Mouse (Mus musculus): ENCODE data around the gene Trpc4. TPM values are rescaled to one million over a fixed set of nuclear protein-coding genes. Genes with fewer than 3 reads are reported as not detected.

The Trpc4 gene
- polyA plus RNA-seq, 1 experiment from 2014 or later = 6.1 TPM

DNA sequence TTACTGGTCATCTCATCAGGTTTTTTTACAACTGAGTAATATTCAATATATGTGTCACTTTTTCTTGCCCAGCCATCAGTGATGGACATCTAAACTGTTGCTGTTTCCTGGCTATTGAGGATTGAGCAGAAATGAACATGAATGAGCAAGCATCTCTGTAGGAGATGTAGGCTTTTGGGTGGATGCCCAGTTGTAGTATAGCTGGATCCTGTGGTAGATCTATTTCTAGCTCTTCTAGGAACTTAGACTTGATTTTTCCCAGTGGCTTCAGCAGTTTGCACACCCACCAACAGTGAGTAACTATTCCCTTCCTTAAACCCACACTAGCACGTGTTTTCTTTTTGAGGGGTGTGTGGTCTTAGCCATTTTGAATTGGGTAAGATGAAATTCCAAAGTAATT, 87.3 kb downstream of the Trpc4 start:
- no peak overlapping the region for H3K4me2 ChIP-seq (ENCODE audit: low read length)
- no peaks in the 10 kb centered on the region for H3K27me3 ChIP-seq (replicated peaks; ENCODE audit: control insufficient read depth, insufficient read depth, low read length)
- H3K4me1 ChIP-seq (ENCODE audit: control insufficient read depth, insufficient read depth, low read length) = no peaks in the 10 kb centered on the region
- no peak overlapping the region for H3K4me3 ChIP-seq (ENCODE audit: low read depth, low read length)
- ATAC-seq (no peak), DNase-seq (ENCODE audit: low spot score) (no peak)
- H3K9ac ChIP-seq (ENCODE audit: low read length) = no peak overlapping the region
- H3K9me3 ChIP-seq (replicated peaks; ENCODE audit: control insufficient read depth, low read length) = no peaks in the 10 kb centered on the region
- no peak overlapping the region for H3K27ac ChIP-seq (ENCODE audit: low read depth, low read length)
- H3K36me3 ChIP-seq (ENCODE audit: control insufficient read depth, insufficient read depth, low read length) = no peaks in the 10 kb centered on the region
- WGBS = 84% methylated on average over 1 of the region's 1 CpGs

GRCm38 (mm10) chr3:54244729-54245465, 89.1 kb downstream of the Trpc4 start:
- DNase-seq (ENCODE audit: low spot score) = no peak
- Histone ChIP-seq H3K4me2 (ENCODE audit: low read length) (no peak overlapping the region), H3K36me3 (ENCODE audit: control insufficient read depth, insufficient read depth, low read length) (no peaks in the 10 kb centered on the region), H3K27me3 (replicated peaks; ENCODE audit: control insufficient read depth, insufficient read depth, low read length) (no peaks in the 10 kb centered on the region), H3K9me3 (replicated peaks; ENCODE audit: control insufficient read depth, low read length) (no peaks in the 10 kb centered on the region), H3K9ac (ENCODE audit: low read length) (no peak overlapping the region), H3K4me1 (ENCODE audit: control insufficient read depth, insufficient read depth, low read length) (no peaks in the 10 kb centered on the region), H3K27ac (ENCODE audit: low read depth, low read length) (no peak overlapping the region), H3K4me3 (ENCODE audit: low read depth, low read length) (no peak overlapping the region)
- ATAC-seq = no peak
- WGBS = 93% methylated on average over 4 of the region's 4 CpGs

DNA sequence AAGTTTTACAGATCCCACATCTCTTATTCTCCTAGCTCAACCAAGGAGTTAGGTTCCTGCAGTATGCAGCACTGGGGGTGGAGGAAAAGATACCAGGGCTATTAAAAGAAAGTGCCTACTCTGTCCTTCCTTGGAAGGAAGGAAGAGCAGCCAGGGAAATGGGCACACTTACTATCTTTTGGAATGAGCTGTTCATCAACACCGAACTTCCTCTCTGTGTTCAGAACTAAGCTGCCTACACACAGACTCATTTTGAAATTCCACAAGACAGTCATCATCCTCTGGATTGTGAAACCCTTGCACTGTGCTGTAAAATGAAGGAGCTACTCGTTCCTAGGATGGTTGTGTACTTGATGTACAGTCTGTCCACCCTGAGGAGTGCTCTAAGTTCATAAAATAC, 90.6 kb downstream of the Trpc4 start:
- Histone ChIP-seq H3K36me3 (ENCODE audit: control insufficient read depth, insufficient read depth, low read length) (no peaks in the 10 kb centered on the region), H3K4me1 (ENCODE audit: control insufficient read depth, insufficient read depth, low read length) (no peaks in the 10 kb centered on the region), H3K27me3 (replicated peaks; ENCODE audit: control insufficient read depth, insufficient read depth, low read length) (no peaks in the 10 kb centered on the region), H3K9ac (ENCODE audit: low read length) (no peak overlapping the region), H3K4me2 (ENCODE audit: low read length) (no peak overlapping the region), H3K9me3 (replicated peaks; ENCODE audit: control insufficient read depth, low read length) (no peaks in the 10 kb centered on the region), H3K4me3 (ENCODE audit: low read depth, low read length) (no peak overlapping the region), H3K27ac (ENCODE audit: low read depth, low read length) (no peak overlapping the region)
- DNase-seq (ENCODE audit: low spot score) (no peak), ATAC-seq (no peak)
- 86% methylated on average over 2 of the region's 2 CpGs for WGBS

DNA sequence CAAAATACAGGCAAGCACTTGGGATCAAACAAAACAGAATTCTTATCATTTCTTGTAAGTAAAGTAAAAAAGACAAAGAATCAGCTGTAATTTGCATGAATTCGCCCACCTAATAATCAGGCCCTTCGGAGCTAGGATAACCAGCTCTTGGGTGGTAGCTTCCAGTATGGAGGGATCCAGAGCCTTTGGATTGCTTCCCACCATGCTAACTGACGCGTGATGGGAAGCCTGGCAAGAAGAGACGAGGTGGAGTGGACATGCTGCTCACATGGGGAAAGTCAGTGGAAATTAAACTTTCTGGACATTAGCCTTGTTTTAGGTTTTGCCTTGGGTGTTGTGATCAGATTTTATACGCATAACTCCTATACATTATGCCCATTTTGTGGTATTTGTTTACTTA, 93.5 kb downstream of the Trpc4 start:
- H3K4me3 ChIP-seq (ENCODE audit: low read depth, low read length) = no peak overlapping the region
- DNase-seq (ENCODE audit: low spot score) = no peak
- 89% methylated on average over 6 of the region's 6 CpGs for WGBS
- H3K9ac ChIP-seq (ENCODE audit: low read length) = no peak overlapping the region
- no peaks in the 10 kb centered on the region for H3K36me3 ChIP-seq (ENCODE audit: control insufficient read depth, insufficient read depth, low read length)
- H3K27me3 ChIP-seq (replicated peaks; ENCODE audit: control insufficient read depth, insufficient read depth, low read length) = no peaks in the 10 kb centered on the region
- H3K27ac ChIP-seq (ENCODE audit: low read depth, low read length) = no peak overlapping the region
- no peak overlapping the region for H3K4me2 ChIP-seq (ENCODE audit: low read length)
- H3K9me3 ChIP-seq (replicated peaks; ENCODE audit: control insufficient read depth, low read length) = no peaks in the 10 kb centered on the region
- no peaks in the 10 kb centered on the region for H3K4me1 ChIP-seq (ENCODE audit: control insufficient read depth, insufficient read depth, low read length)
- no peak for ATAC-seq

GRCm38 (mm10) chr3:54266943-54267342, 111.1 kb downstream of the Trpc4 start:
- ATAC-seq (no peak), DNase-seq (ENCODE audit: low spot score) (no peak)
- Histone ChIP-seq H3K4me1 (ENCODE audit: control insufficient read depth, insufficient read depth, low read length) (no peaks in the 10 kb centered on the region), H3K36me3 (ENCODE audit: control insufficient read depth, insufficient read depth, low read length) (no peaks in the 10 kb centered on the region), H3K27ac (ENCODE audit: low read depth, low read length) (no peak overlapping the region), H3K4me3 (ENCODE audit: low read depth, low read length) (no peak overlapping the region), H3K4me2 (ENCODE audit: low read length) (no peak overlapping the region), H3K9me3 (replicated peaks; ENCODE audit: control insufficient read depth, low read length) (no peaks in the 10 kb centered on the region), H3K9ac (ENCODE audit: low read length) (no peak overlapping the region), H3K27me3 (replicated peaks; ENCODE audit: control insufficient read depth, insufficient read depth, low read length) (no peaks in the 10 kb centered on the region)
- 98% methylated on average over 1 of the region's 1 CpGs for WGBS

DNA sequence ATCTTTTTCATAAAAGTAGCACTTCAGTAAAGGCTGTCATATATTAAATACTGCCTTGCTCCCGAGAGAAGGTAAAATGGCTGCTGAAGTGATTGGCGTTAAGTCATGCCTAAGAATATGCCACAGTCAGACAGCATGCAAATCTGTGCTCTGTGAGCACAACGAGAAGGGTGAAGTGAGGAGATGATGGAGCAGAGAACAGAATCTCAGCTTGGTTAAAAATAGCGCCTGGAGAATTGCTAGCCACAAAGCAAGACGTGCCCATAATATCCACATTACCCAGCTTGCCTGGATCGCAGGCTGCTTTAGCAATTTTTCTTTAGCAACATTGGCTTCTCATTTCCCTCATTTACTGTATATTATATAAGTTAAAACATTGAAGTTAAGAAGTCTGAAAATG, 113.3 kb downstream of the Trpc4 start:
- Histone ChIP-seq H3K4me3 (ENCODE audit: low read depth, low read length) (no peak overlapping the region), H3K9ac (ENCODE audit: low read length) (no peak overlapping the region), H3K27me3 (replicated peaks; ENCODE audit: control insufficient read depth, insufficient read depth, low read length) (no peaks in the 10 kb centered on the region), H3K27ac (ENCODE audit: low read depth, low read length) (no peak overlapping the region), H3K4me2 (ENCODE audit: low read length) (no peak overlapping the region), H3K4me1 (ENCODE audit: control insufficient read depth, insufficient read depth, low read length) (no peaks in the 10 kb centered on the region), H3K9me3 (replicated peaks; ENCODE audit: control insufficient read depth, low read length) (no peaks in the 10 kb centered on the region), H3K36me3 (ENCODE audit: control insufficient read depth, insufficient read depth, low read length) (no peaks in the 10 kb centered on the region)
- ATAC-seq (no peak), DNase-seq (ENCODE audit: low spot score) (no peak)
- WGBS = 84% methylated on average over 6 of the region's 6 CpGs

- Histone ChIP-seq H3K27ac (ENCODE audit: low read depth, low read length) (no peak overlapping the region), H3K4me3 (ENCODE audit: low read depth, low read length) (no peak overlapping the region), H3K27me3 (replicated peaks; ENCODE audit: control insufficient read depth, insufficient read depth, low read length) (no peaks in the 10 kb centered on the region), H3K9me3 (replicated peaks; ENCODE audit: control insufficient read depth, low read length) (no peaks in the 10 kb centered on the region), H3K4me2 (ENCODE audit: low read length) (no peak overlapping the region), H3K36me3 (ENCODE audit: control insufficient read depth, insufficient read depth, low read length) (no peaks in the 10 kb centered on the region), H3K9ac (ENCODE audit: low read length) (no peak overlapping the region), H3K4me1 (ENCODE audit: control insufficient read depth, insufficient read depth, low read length) (no peaks in the 10 kb centered on the region)
- no peak for ATAC-seq
- no peak for DNase-seq (ENCODE audit: low spot score)
- 79% methylated on average over 7 of the region's 7 CpGs for WGBS
Observed at GRCm38 (mm10) chr3:54274651-54275050, 118.8 kb downstream of the Trpc4 start.

DNA sequence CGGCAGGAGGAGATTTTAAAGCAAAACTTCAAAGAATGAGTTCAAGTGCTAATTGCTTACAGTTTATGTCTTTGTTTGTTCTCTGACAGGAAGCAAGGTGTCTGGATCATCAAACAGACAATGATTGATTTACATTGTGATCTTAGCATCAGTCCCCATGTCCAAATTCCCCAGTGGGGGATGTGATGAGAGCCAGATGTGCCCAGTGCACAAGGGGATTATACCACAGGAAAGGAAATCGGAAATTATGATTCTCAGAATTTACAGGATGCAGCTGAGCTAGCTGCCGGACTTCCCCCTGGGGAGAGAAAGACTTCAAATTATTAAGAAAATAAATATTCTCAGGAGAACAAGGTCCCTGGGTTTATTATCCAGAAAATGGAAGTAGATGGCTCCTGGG, 133.9 kb downstream of the Trpc4 start:
- H3K27me3 ChIP-seq (replicated peaks; ENCODE audit: control insufficient read depth, insufficient read depth, low read length) = no peaks in the 10 kb centered on the region
- WGBS = 83% methylated on average over 3 of the region's 3 CpGs

DNA sequence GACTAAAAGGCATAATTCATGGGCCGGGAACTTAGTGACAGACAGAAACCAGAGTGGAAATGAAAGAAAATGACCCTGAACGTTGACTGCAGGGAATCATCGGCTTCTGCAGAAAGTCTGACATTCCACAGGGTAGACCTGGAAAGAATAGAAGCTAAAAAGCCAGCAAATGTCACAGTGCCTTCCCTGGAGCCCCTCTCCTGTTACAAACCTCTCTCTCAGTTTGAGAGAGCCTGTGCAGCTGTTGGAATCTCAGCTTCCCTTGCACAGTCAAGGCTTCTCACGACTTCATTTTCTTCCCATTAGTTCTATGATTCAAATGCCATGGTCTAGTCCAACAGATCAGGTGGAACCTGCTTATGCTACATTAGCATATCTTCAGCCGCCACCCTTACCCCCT, 154.8 kb downstream of the Trpc4 start:
- Histone ChIP-seq H3K4me3 (ENCODE audit: low read depth, low read length) (no peak overlapping the region), H3K27ac (ENCODE audit: low read depth, low read length) (no peak overlapping the region), H3K4me2 (ENCODE audit: low read length) (no peak overlapping the region), H3K9ac (ENCODE audit: low read length) (no peak overlapping the region), H3K4me1 (ENCODE audit: control insufficient read depth, insufficient read depth, low read length) (no peaks in the 10 kb centered on the region), H3K36me3 (ENCODE audit: control insufficient read depth, insufficient read depth, low read length) (no peaks in the 10 kb centered on the region), H3K27me3 (replicated peaks; ENCODE audit: control insufficient read depth, insufficient read depth, low read length) (no peaks in the 10 kb centered on the region), H3K9me3 (replicated peaks; ENCODE audit: control insufficient read depth, low read length) (no peaks in the 10 kb centered on the region)
- ATAC-seq (no peak), DNase-seq (ENCODE audit: low spot score) (no peak)
- WGBS = 57% methylated on average over 5 of the region's 5 CpGs

More for the DNA sequence above, 133.9 kb downstream of the Trpc4 start:
- Histone ChIP-seq H3K4me2 (ENCODE audit: low read length) (no peak overlapping the region), H3K4me3 (ENCODE audit: low read depth, low read length) (no peak overlapping the region), H3K4me1 (ENCODE audit: control insufficient read depth, insufficient read depth, low read length) (no peaks in the 10 kb centered on the region), H3K9ac (ENCODE audit: low read length) (no peak overlapping the region), H3K27ac (ENCODE audit: low read depth, low read length) (no peak overlapping the region), H3K36me3 (ENCODE audit: control insufficient read depth, insufficient read depth, low read length) (no peaks in the 10 kb centered on the region), H3K9me3 (replicated peaks; ENCODE audit: control insufficient read depth, low read length) (no peaks in the 10 kb centered on the region)
- ATAC-seq (no peak), DNase-seq (ENCODE audit: low spot score) (no peak)

Measured in forebrain, embryonic 14.5 days (tissue).